Mouse (Mus musculus) embryonic facial prominence, embryonic 13.5 days (tissue): ENCODE measurements at regions not wholly inside any gene's neighbourhood (a gene's known extent, or its start where the extent isn't known, plus 50 kb on each side); places are given as distances from the start of the nearest gene placed in this dataset.

Source experiments
- ATAC-seq: fragments of 200-750 bp; cut with Nextera tagmentation; 2 replicates; pipeline ENCODE4 v1.8.0; 2017; ENCODE audit warnings: low read depth; ENCODE audit not compliant: insufficient number of reproducible peaks, insufficient read depth, low FRiP score, low TSS enrichment
- H3K27ac ChIP-seq: fragments of 300-500 bp; sonication (generic); 2 replicates; pipeline ENCODE4 v1.5.1; 2015; ENCODE audit warnings: moderate library complexity, mild to moderate bottlenecking, inconsistent platforms
- H3K27me3 ChIP-seq: fragments of 300-500 bp; sonication (generic); 2 replicates; pipeline ENCODE4 v1.6.1; 2015; ENCODE audit warnings: mild to moderate bottlenecking, inconsistent platforms
- H3K36me3 ChIP-seq: fragments of 300-500 bp; sonication (generic); 2 replicates; pipeline ENCODE4 v1.6.1; 2015; ENCODE audit warnings: mild to moderate bottlenecking, inconsistent platforms
- H3K4me1 ChIP-seq: fragments of 300-500 bp; sonication (generic); 2 replicates; pipeline ENCODE4 v1.6.1; 2015; ENCODE audit warnings: inconsistent platforms
- H3K4me2 ChIP-seq: fragments of 300-500 bp; sonication (generic); 2 replicates; pipeline ENCODE4 v1.6.1; 2015; ENCODE audit warnings: moderate library complexity, mild to moderate bottlenecking, inconsistent platforms
- H3K4me3 ChIP-seq: fragments of 300-500 bp; sonication (generic); 2 replicates; pipeline ENCODE4 v1.5.1; 2015; ENCODE audit warnings: mild to moderate bottlenecking, inconsistent platforms
- H3K9ac ChIP-seq: fragments of 300-500 bp; sonication (generic); 2 replicates; pipeline ENCODE4 v1.6.1; 2015; ENCODE audit warnings: mild to moderate bottlenecking, inconsistent platforms
- H3K9me3 ChIP-seq: fragments of 300-500 bp; sonication (generic); 2 replicates; pipeline ENCODE4 v1.6.1; 2016; ENCODE audit warnings: inconsistent platforms
- WGBS: fragments of 180-500 bp; shearing (Covaris S2); methylation state at CpG from one replicate; pipeline ENCODE4 v1.1.7; 2015; ENCODE audit warnings: mixed read lengths; 5-methylcytosine and 5-hydroxymethylcytosine counted together

GRCm38 (mm10) chr1:183504103-183504841, 86.3 kb downstream of the Hhipl2 start:
- no peak overlapping the region for H3K4me2 ChIP-seq
- H3K9ac ChIP-seq, result no peak overlapping the region
- no peak overlapping the region for H3K4me3 ChIP-seq
- H3K27ac ChIP-seq, result no peak overlapping the region
- 89% methylated on average over 14 of the region's 14 CpGs for WGBS
- no peaks in the 10 kb centered on the region for H3K36me3 ChIP-seq
- H3K4me1 ChIP-seq, result no peaks in the 10 kb centered on the region
- H3K9me3 ChIP-seq, result no peaks in the 10 kb centered on the region
- ATAC-seq, result no peak
- no peaks in the 10 kb centered on the region for H3K27me3 ChIP-seq

- Histone ChIP-seq H3K4me2 (no peak overlapping the region), H3K27ac (no peak overlapping the region), H3K27me3 (no peaks in the 10 kb centered on the region), H3K4me1 (no peaks in the 10 kb centered on the region), H3K9me3 (no peaks in the 10 kb centered on the region), H3K36me3 (no peaks in the 10 kb centered on the region), H3K9ac (no peak overlapping the region), H3K4me3 (no peak overlapping the region)
- WGBS, result 82% methylated on average over 2 of the region's 2 CpGs
- no peak for ATAC-seq
These were observed 89.9 kb downstream of the Hhipl2 start for GRCm38 (mm10) chr1:183507893-183508292.

- no peak overlapping the region for H3K4me3 ChIP-seq
- ATAC-seq, result no peak
- no peaks in the 10 kb centered on the region for H3K36me3 ChIP-seq
- no peak overlapping the region for H3K9ac ChIP-seq
- WGBS, result 76% methylated on average over 10 of the region's 10 CpGs
- no peaks in the 10 kb centered on the region for H3K4me1 ChIP-seq
- no peak overlapping the region for H3K4me2 ChIP-seq
- H3K27ac ChIP-seq, result no peak overlapping the region
- no peaks in the 10 kb centered on the region for H3K27me3 ChIP-seq
- no peaks in the 10 kb centered on the region for H3K9me3 ChIP-seq
These were observed 92.7 kb downstream of the Hhipl2 start for GRCm38 (mm10) chr1:183510759-183511158.

- H3K36me3 ChIP-seq, result no peaks in the 10 kb centered on the region
- H3K27ac ChIP-seq, result no peak overlapping the region
- H3K9ac ChIP-seq, result no peak overlapping the region
- no peaks in the 10 kb centered on the region for H3K4me1 ChIP-seq
- H3K27me3 ChIP-seq, result no peaks in the 10 kb centered on the region
- ATAC-seq, result no peak
- 75% methylated on average over 3 of the region's 3 CpGs for WGBS
- H3K9me3 ChIP-seq, result no peaks in the 10 kb centered on the region
- no peak overlapping the region for H3K4me2 ChIP-seq
- no peak overlapping the region for H3K4me3 ChIP-seq
These were observed 95.9 kb downstream of the Hhipl2 start for GRCm38 (mm10) chr1:183513876-183514275.

- 77% methylated on average over 15 of the region's 15 CpGs for WGBS
- H3K9me3 ChIP-seq, result no peaks in the 10 kb centered on the region
- no peaks in the 10 kb centered on the region for H3K4me1 ChIP-seq
- no peak overlapping the region for H3K4me2 ChIP-seq
- no peak overlapping the region for H3K27ac ChIP-seq
- no peak for ATAC-seq
- no peaks in the 10 kb centered on the region for H3K36me3 ChIP-seq
- no peak overlapping the region for H3K4me3 ChIP-seq
- no peaks in the 10 kb centered on the region for H3K27me3 ChIP-seq
- H3K9ac ChIP-seq, result no peak overlapping the region
These were observed 96.4 kb downstream of the Hhipl2 start for GRCm38 (mm10) chr1:183514281-183514983.

GRCm38 (mm10) chr1:183514984-183515287, 96.9 kb downstream of the Hhipl2 start:
- 85% methylated on average over 2 of the region's 2 CpGs for WGBS
- no peaks in the 10 kb centered on the region for H3K4me1 ChIP-seq
- no peak overlapping the region for H3K9ac ChIP-seq
- H3K4me3 ChIP-seq, result no peak overlapping the region
- no peaks in the 10 kb centered on the region for H3K36me3 ChIP-seq
- H3K27ac ChIP-seq, result no peak overlapping the region
- no peaks in the 10 kb centered on the region for H3K27me3 ChIP-seq
- no peak for ATAC-seq
- no peak overlapping the region for H3K4me2 ChIP-seq
- no peaks in the 10 kb centered on the region for H3K9me3 ChIP-seq

GRCm38 (mm10) chr1:183516167-183516566, 98.2 kb downstream of the Hhipl2 start:
- WGBS, result 66% methylated on average over 4 of the region's 4 CpGs
- no peak for ATAC-seq
- H3K36me3 ChIP-seq, result no peaks in the 10 kb centered on the region
- no peaks in the 10 kb centered on the region for H3K4me1 ChIP-seq
- H3K4me2 ChIP-seq, result no peak overlapping the region
- H3K9me3 ChIP-seq, result no peaks in the 10 kb centered on the region
- H3K9ac ChIP-seq, result no peak overlapping the region
- no peak overlapping the region for H3K4me3 ChIP-seq
- no peaks in the 10 kb centered on the region for H3K27me3 ChIP-seq
- H3K27ac ChIP-seq, result no peak overlapping the region

GRCm38 (mm10) chr1:183517236-183517635, 99.2 kb downstream of the Hhipl2 start:
- Histone ChIP-seq H3K27me3 (no peaks in the 10 kb centered on the region), H3K9ac (no peak overlapping the region), H3K4me2 (no peak overlapping the region), H3K4me3 (no peak overlapping the region), H3K36me3 (no peaks in the 10 kb centered on the region), H3K27ac (no peak overlapping the region), H3K9me3 (no peaks in the 10 kb centered on the region), H3K4me1 (no peaks in the 10 kb centered on the region)
- no peak for ATAC-seq
- WGBS, result 94% methylated on average over 4 of the region's 4 CpGs

- Histone ChIP-seq H3K27me3 (no peaks in the 10 kb centered on the region), H3K9ac (no peak overlapping the region), H3K9me3 (peaks cover 8% of the 10 kb centered on the region; the same call in 1 of the 2 replicates), H3K4me1 (no peaks in the 10 kb centered on the region), H3K27ac (no peak overlapping the region), H3K4me3 (no peak overlapping the region), H3K4me2 (no peak overlapping the region), H3K36me3 (no peaks in the 10 kb centered on the region)
- WGBS, result 85% methylated on average over 7 of the region's 7 CpGs
- ATAC-seq, result no peak
These were observed 103.6 kb downstream of the Hhipl2 start for GRCm38 (mm10) chr1:183521569-183521968.

GRCm38 (mm10) chr1:183533386-183533785, 115.4 kb downstream of the Hhipl2 start:
- no peak overlapping the region for H3K27ac ChIP-seq
- H3K36me3 ChIP-seq, result no peaks in the 10 kb centered on the region
- no peaks in the 10 kb centered on the region for H3K9me3 ChIP-seq
- H3K4me2 ChIP-seq, result no peak overlapping the region
- no peak for ATAC-seq
- H3K4me3 ChIP-seq, result no peak overlapping the region
- H3K27me3 ChIP-seq, result no peaks in the 10 kb centered on the region
- WGBS, result 91% methylated on average over 11 of the region's 11 CpGs
- H3K9ac ChIP-seq, result no peak overlapping the region
- H3K4me1 ChIP-seq, result no peaks in the 10 kb centered on the region

- no peaks in the 10 kb centered on the region for H3K9me3 ChIP-seq
- peak; percentile 64; the same call in 1 of the 2 replicates for ATAC-seq
- H3K4me1 ChIP-seq, result peaks cover 38% of the 10 kb centered on the region
- H3K4me2 ChIP-seq, result no peak overlapping the region
- WGBS, result 35% methylated on average over 7 of the region's 7 CpGs
- H3K27me3 ChIP-seq, result no peaks in the 10 kb centered on the region
- no peaks in the 10 kb centered on the region for H3K36me3 ChIP-seq
- no peak overlapping the region for H3K4me3 ChIP-seq
- H3K27ac ChIP-seq, result peak overlapping the region; percentile 23
- no peak overlapping the region for H3K9ac ChIP-seq
These were observed 130.9 kb downstream of the Hhipl2 start for GRCm38 (mm10) chr1:183548752-183549387.

GRCm38 (mm10) chr1:183552617-183553016, 134.6 kb downstream of the Hhipl2 start:
- no peak overlapping the region for H3K9ac ChIP-seq
- no peak overlapping the region for H3K4me2 ChIP-seq
- H3K27me3 ChIP-seq, result no peaks in the 10 kb centered on the region
- no peaks in the 10 kb centered on the region for H3K36me3 ChIP-seq
- H3K27ac ChIP-seq, result no peak overlapping the region
- no peak for ATAC-seq
- H3K9me3 ChIP-seq, result no peaks in the 10 kb centered on the region
- WGBS, result 92% methylated on average over 4 of the region's 4 CpGs
- H3K4me3 ChIP-seq, result no peak overlapping the region
- peaks cover 27% of the 10 kb centered on the region for H3K4me1 ChIP-seq
